Mouse (Mus musculus) forebrain, embryonic 15.5 days (tissue): ENCODE data around the gene Sh3bgrl2. TPM values are rescaled to one million over a fixed set of nuclear protein-coding genes. Genes with fewer than 3 reads are reported as not detected.
"Not testable (repeated sequence)": the region's sequence is repeated elsewhere in the genome, so short reads cannot be mapped to it uniquely, and the experiment has no call there.

Source experiments
- ATAC-seq: fragments of 200-750 bp; cut with Nextera tagmentation; replicated peaks from 2 replicates; pipeline ENCODE4 v1.8.0; 2017; ENCODE audit warnings: mild to moderate bottlenecking, moderate TSS enrichment, moderate library complexity
- H3K27ac ChIP-seq: fragments of 300-500 bp; sonication (generic); replicated peaks from 2 replicates; pipeline ENCODE4 v1.5.1; 2015; ENCODE audit warnings: mild to moderate bottlenecking, inconsistent platforms
- H3K27me3 ChIP-seq: fragments of 300-500 bp; sonication (generic); 2 replicates; pipeline ENCODE4 v1.6.1; 2015; ENCODE audit warnings: inconsistent platforms
- H3K36me3 ChIP-seq: fragments of 300-500 bp; sonication (generic); 2 replicates; pipeline ENCODE4 v1.6.1; 2015; ENCODE audit warnings: mild to moderate bottlenecking, inconsistent platforms
- H3K4me1 ChIP-seq: fragments of 300-500 bp; sonication (generic); 2 replicates; pipeline ENCODE4 v1.6.1; 2015; ENCODE audit warnings: inconsistent platforms
- H3K4me2 ChIP-seq: fragments of 300-500 bp; sonication (generic); replicated peaks from 2 replicates; pipeline ENCODE4 v1.6.1; 2015; ENCODE audit warnings: mild to moderate bottlenecking, inconsistent platforms
- H3K4me3 ChIP-seq: fragments of 300-500 bp; sonication (generic); 2 replicates; pipeline ENCODE4 v1.5.1; 2015; ENCODE audit warnings: mild to moderate bottlenecking, inconsistent platforms
- H3K9ac ChIP-seq: fragments of 300-500 bp; sonication (generic); replicated peaks from 2 replicates; pipeline ENCODE4 v1.6.1; 2015; ENCODE audit warnings: mild to moderate bottlenecking, inconsistent platforms
- H3K9me3 ChIP-seq: fragments of 300-500 bp; sonication (generic); 2 replicates; pipeline ENCODE4 v1.6.1; 2016; ENCODE audit warnings: inconsistent platforms
- WGBS: fragments of 180-500 bp; shearing (Covaris S2); methylation state at CpG from one replicate; pipeline ENCODE4 v1.1.7; 2015; ENCODE audit warnings: mixed read lengths; 5-methylcytosine and 5-hydroxymethylcytosine counted together
- polyA plus RNA-seq: library from polyadenylated mRNA; unstranded; fragments of >200 nt; fragmentation: Nextera tagmentation; extraction: Ambion mirVana; gene quantifications from 2 replicates; pipeline ENCODE4 v1.2.1, GENCODE M21; 2015

Sh3bgrl2 gene
- polyA plus RNA-seq = 21.4 and 21.7 TPM in 2 replicates

- 2% methylated on average over 74 of the region's 76 CpGs for WGBS
- peaks cover 18% of the 10 kb centered on the region for H3K4me1 ChIP-seq
- H3K4me2 ChIP-seq = peak within 1 kb of the TSS; percentile 75
- H3K27me3 ChIP-seq = no peaks in the 10 kb centered on the region
- H3K27ac ChIP-seq = peak within 1 kb of the TSS; percentile 59
- peak; percentile 95 for ATAC-seq
- peak within 1 kb of the TSS; percentile 60 for H3K9ac ChIP-seq
- H3K36me3 ChIP-seq = no peaks in the 10 kb centered on the region
- peak within 1 kb of the TSS; percentile 80 for H3K4me3 ChIP-seq
- H3K9me3 ChIP-seq = no peaks in the 10 kb centered on the region
Measured at GRCm38 (mm10) chr9:83547830-83548689, at the start of gene Sh3bgrl2. TSS of gene Sh3bgrl2 (plus strand) at chr9:83548327.

GRCm38 (mm10) chr9:83519081-83519480 is 29.0 kb upstream of the Sh3bgrl2 start:
- ATAC-seq = 0 out of 2 replicates have a peak, but pooled peaks have one; percentile 29
- H3K4me1 ChIP-seq, H3K9ac ChIP-seq, H3K9me3 ChIP-seq, H3K27ac ChIP-seq, H3K27me3 ChIP-seq, H3K4me3 ChIP-seq, H3K36me3 ChIP-seq, H3K4me2 ChIP-seq: not testable (repeated sequence)
- 61% methylated on average over 5 of the region's 5 CpGs for WGBS

GRCm38 (mm10) chr9:83519510-83520155 is 28.5 kb upstream of the Sh3bgrl2 start:
- no peak overlapping the region for H3K4me3 ChIP-seq
- no peaks in the 10 kb centered on the region for H3K9me3 ChIP-seq
- no peak overlapping the region for H3K4me2 ChIP-seq
- ATAC-seq = peak; percentile 78; the same call in 1 of the 2 replicates
- WGBS = 69% methylated on average over 6 of the region's 6 CpGs
- no peaks in the 10 kb centered on the region for H3K27me3 ChIP-seq
- H3K4me1 ChIP-seq = peaks cover 8% of the 10 kb centered on the region
- peak overlapping the region; percentile 52; the same call in 1 of the 2 replicates for H3K27ac ChIP-seq
- no peaks in the 10 kb centered on the region for H3K36me3 ChIP-seq
- H3K9ac ChIP-seq = no peak overlapping the region

GRCm38 (mm10) chr9:83527341-83528060 is 20.6 kb upstream of the Sh3bgrl2 start:
- H3K4me2 ChIP-seq = no peak overlapping the region
- H3K27ac ChIP-seq = no peak overlapping the region
- no peak overlapping the region for H3K9ac ChIP-seq
- H3K36me3 ChIP-seq = no peaks in the 10 kb centered on the region
- 87% methylated on average over 7 of the region's 7 CpGs for WGBS
- H3K4me3 ChIP-seq = no peak overlapping the region
- H3K4me1 ChIP-seq = no peaks in the 10 kb centered on the region
- H3K27me3 ChIP-seq = no peaks in the 10 kb centered on the region
- H3K9me3 ChIP-seq = no peaks in the 10 kb centered on the region
- ATAC-seq = no peak

- Histone ChIP-seq H3K4me2 (no peak overlapping the region), H3K36me3 (no peaks in the 10 kb centered on the region), H3K9ac (no peak overlapping the region), H3K4me3 (no peak overlapping the region), H3K27me3 (no peaks in the 10 kb centered on the region), H3K4me1 (peaks cover 8% of the 10 kb centered on the region), H3K9me3 (no peaks in the 10 kb centered on the region), H3K27ac (no peak overlapping the region)
- 84% methylated on average over 5 of the region's 5 CpGs for WGBS
- ATAC-seq = no peak
Measured at GRCm38 (mm10) chr9:83533044-83533769, 14.9 kb upstream of the Sh3bgrl2 start.

- Histone ChIP-seq H3K4me3 (no peak overlapping the region), H3K27ac (peak overlapping the region; percentile 66; the same call in 1 of the 2 replicates), H3K4me1 (peaks cover 11% of the 10 kb centered on the region), H3K4me2 (no peak overlapping the region), H3K36me3 (no peaks in the 10 kb centered on the region), H3K9ac (no peak overlapping the region), H3K27me3 (no peaks in the 10 kb centered on the region), H3K9me3 (no peaks in the 10 kb centered on the region)
- ATAC-seq = no peak
- 91% methylated on average over 4 of the region's 4 CpGs for WGBS
Measured at GRCm38 (mm10) chr9:83536959-83537358, 11.2 kb upstream of the Sh3bgrl2 start.

GRCm38 (mm10) chr9:83537510-83537909 is 10.6 kb upstream of the Sh3bgrl2 start:
- H3K9ac ChIP-seq = no peak overlapping the region
- no peak overlapping the region for H3K4me2 ChIP-seq
- H3K27ac ChIP-seq = peak overlapping the region; percentile 66
- H3K4me1 ChIP-seq = peaks cover 11% of the 10 kb centered on the region
- no peak for ATAC-seq
- H3K9me3 ChIP-seq = no peaks in the 10 kb centered on the region
- H3K27me3 ChIP-seq = no peaks in the 10 kb centered on the region
- H3K36me3 ChIP-seq = no peaks in the 10 kb centered on the region
- WGBS = 47% methylated on average over 2 of the region's 2 CpGs
- H3K4me3 ChIP-seq = no peak overlapping the region

GRCm38 (mm10) chr9:83537921-83538536 is 10.1 kb upstream of the Sh3bgrl2 start:
- Histone ChIP-seq H3K4me1 (peaks cover 11% of the 10 kb centered on the region), H3K9me3 (no peaks in the 10 kb centered on the region), H3K4me3 (no peak overlapping the region), H3K27me3 (no peaks in the 10 kb centered on the region), H3K9ac (no peak overlapping the region), H3K4me2 (no peak overlapping the region), H3K27ac (peak overlapping the region; percentile 66), H3K36me3 (no peaks in the 10 kb centered on the region)
- ATAC-seq = peak; percentile 73
- WGBS = 37% methylated on average over 15 of the region's 15 CpGs

GRCm38 (mm10) chr9:83539809-83540491 is 8.2 kb upstream of the Sh3bgrl2 start:
- H3K9me3 ChIP-seq = no peaks in the 10 kb centered on the region
- no peak for ATAC-seq
- H3K4me1 ChIP-seq = peaks cover 11% of the 10 kb centered on the region
- no peak overlapping the region for H3K9ac ChIP-seq
- WGBS = 92% methylated on average over 14 of the region's 14 CpGs
- no peak overlapping the region for H3K4me3 ChIP-seq
- no peaks in the 10 kb centered on the region for H3K36me3 ChIP-seq
- H3K27me3 ChIP-seq = no peaks in the 10 kb centered on the region
- H3K4me2 ChIP-seq = no peak overlapping the region
- no peak overlapping the region for H3K27ac ChIP-seq

- ATAC-seq = no peak
- H3K4me2 ChIP-seq = no peak overlapping the region
Measured at GRCm38 (mm10) chr9:83540492-83540857, 7.7 kb upstream of the Sh3bgrl2 start.

GRCm38 (mm10) chr9:83540975-83541374 is 7.2 kb upstream of the Sh3bgrl2 start:
- Histone ChIP-seq H3K4me1 (peaks cover 11% of the 10 kb centered on the region), H3K4me2 (no peak overlapping the region), H3K9me3 (no peaks in the 10 kb centered on the region), H3K36me3 (no peaks in the 10 kb centered on the region), H3K27me3 (no peaks in the 10 kb centered on the region), H3K4me3 (no peak overlapping the region), H3K9ac (no peak overlapping the region), H3K27ac (no peak overlapping the region)
- 77% methylated on average over 3 of the region's 3 CpGs for WGBS
- no peak for ATAC-seq

More at GRCm38 (mm10) chr9:83540492-83540857, 7.7 kb upstream of the Sh3bgrl2 start:
- WGBS = 94% methylated on average over 4 of the region's 4 CpGs
- Histone ChIP-seq H3K4me3 (no peak overlapping the region), H3K27ac (no peak overlapping the region), H3K4me1 (peaks cover 11% of the 10 kb centered on the region), H3K36me3 (no peaks in the 10 kb centered on the region), H3K9me3 (no peaks in the 10 kb centered on the region), H3K9ac (no peak overlapping the region), H3K27me3 (no peaks in the 10 kb centered on the region)
